In genomic region chr2:31847908-31848307, GRCm38 (mm10) we compare ENCODE assay signal across 8 mouse cellular contexts. TPM values are rescaled to one million over a fixed set of nuclear protein-coding genes. Genes with fewer than 3 reads are reported as not detected.
A peak's percentile ranks its signal among the peaks of the same experiment; 100 is the strongest.
DNase-seq lines count a peak whose midpoint lies in the region; ATAC-seq and TF ChIP-seq lines count a peak whose summit lies in the region.
"Had no signal": no experiment of that assay in that cellular context is flagged by ENCODE, and none has a peak within 500 bp of the region (broad histone marks: within the 10 kb centered on the region; RNA-seq: fewer than 3 reads in every experiment).

No protein-coding gene starts in this region.

- H3K79me2 ChIP-seq in C2C12 (ENCODE audit: control insufficient read depth, insufficient read depth), result no peaks in the 10 kb centered on the region

- DNase-seq in A20 (ENCODE audit: low read depth, low spot score), result peak; percentile 59
- DNase-seq in cerebellum, postnatal 10 days, result peak; percentile 64
- DNase-seq in lung, postnatal 4 days, result peak; percentile 33 to 42
- peak; percentile 30 for DNase-seq in yolk sac, embryonic 10.5 days (ENCODE audit: low spot score)
- DNase-seq in layer of hippocampus, postnatal 14 days (ENCODE audit: low spot score in 2 of 2), result no peak

- no peak overlapping the region for H3K27ac ChIP-seq in kidney, embryonic 16.5 days (ENCODE audit: low read length)
- H3K27ac ChIP-seq: heart, embryonic 13.5 days had no signal

- H3ac ChIP-seq in C2C12 (ENCODE audit: control insufficient read depth, insufficient read length, low read depth), result no peak overlapping the region

- H3K9ac ChIP-seq in kidney, embryonic 16.5 days (replicated peaks; ENCODE audit: low read length), result no peak overlapping the region
- H3K9ac ChIP-seq: heart, embryonic 13.5 days had no signal

- H3K9me3 ChIP-seq in kidney, embryonic 16.5 days (ENCODE audit: low read length), result no peaks in the 10 kb centered on the region
- H3K9me3 ChIP-seq: heart, embryonic 13.5 days had no signal

- no peak overlapping the region for H3K4me2 ChIP-seq in kidney, embryonic 16.5 days (replicated peaks; ENCODE audit: low read depth, low read length)

- no peaks in the 10 kb centered on the region for H3K36me3 ChIP-seq in C2C12 (ENCODE audit: control insufficient read depth, insufficient read depth)
- no peaks in the 10 kb centered on the region for H3K36me3 ChIP-seq in kidney, embryonic 16.5 days (ENCODE audit: insufficient read depth, low read length)
- H3K36me3 ChIP-seq: heart, embryonic 13.5 days had no signal

- H3K4me1 ChIP-seq in kidney, embryonic 16.5 days (ENCODE audit: insufficient read depth, low read length), result peaks cover 20% of the 10 kb centered on the region

- 20% methylated on average over 6 of the region's 6 CpGs for WGBS in kidney, embryonic 16.5 days

- H3K27me3 ChIP-seq in C2C12 (ENCODE audit: control insufficient read depth, insufficient read depth, insufficient read length), result peaks cover 38% of the 10 kb centered on the region
- peaks cover 41% of the 10 kb centered on the region for H3K27me3 ChIP-seq in kidney, embryonic 16.5 days (ENCODE audit: insufficient read depth, low read length)

- peak; percentile 12; the same call in 1 of the 2 replicates for ATAC-seq in kidney, embryonic 16.5 days (ENCODE audit: low FRiP score, low TSS enrichment)

- no peak overlapping the region for H3K4me3 ChIP-seq in C2C12 (ENCODE audit: insufficient read depth, poor library complexity, severe bottlenecking)
- no peak overlapping the region for H3K4me3 ChIP-seq in kidney, embryonic 16.5 days (ENCODE audit: low read length)
- H3K4me3 ChIP-seq: heart, embryonic 13.5 days had no signal

- H3K79me3 ChIP-seq in C2C12 (ENCODE audit: low read depth), result no peaks in the 10 kb centered on the region

- peak; percentile 27 for TF ChIP-seq CTCF in C2C12 (IDR thresholded peaks at IDR 0.05; ENCODE audit: control insufficient read depth, insufficient read depth, insufficient read length)

TF ChIP-seq in C2C12, 6 proteins besides CTCF, POLR2A, EP300 and RAD21:
- no peak for TF ChIP-seq MYOG (IDR thresholded peaks at IDR 0.05; ENCODE audit: control insufficient read depth, extremely low read depth, insufficient read length)
- no peak for TF ChIP-seq MYOD1 (IDR thresholded peaks at IDR 0.05; ENCODE audit: control insufficient read depth, insufficient read length, low read depth)
- no peak for TF ChIP-seq CEBPB (IDR thresholded peaks at IDR 0.05; ENCODE audit: low read depth)
- TF ChIP-seq FOSL1 (IDR thresholded peaks at IDR 0.05; ENCODE audit: insufficient read depth, low read length, poor library complexity, severe bottlenecking), result no peak
- no peak for TF ChIP-seq MAX (IDR thresholded peaks at IDR 0.05)
- no peak for TF ChIP-seq USF1 (IDR thresholded peaks at IDR 0.05; ENCODE audit: low read depth)

RNA-seq across cellular contexts. Expression of gene Fibcd1, which starts 2.1 kb away (rescaled TPM):
- 1.1 TPM for polyA plus RNA-seq in C2C12 (2012; fragmentation: generic; extraction: Trizol)
- 1.4 and 1.5 TPM in 2 replicates for polyA plus RNA-seq in kidney, embryonic 16.5 days (2015; fragmentation: Nextera tagmentation; extraction: Ambion mirVana)
- 100 to 1,000 TPM; 111 to 117 TPM for total RNA-seq in layer of hippocampus, postnatal 14 days (2021)
- polyA plus RNA-seq: heart, embryonic 13.5 days had no signal

RNA-seq across cellular contexts. Expression of gene Qrfp, which starts 37.5 kb away (rescaled TPM):
- 4.1 TPM for polyA plus RNA-seq in C2C12 (2012; fragmentation: generic; extraction: Trizol)
- polyA plus RNA-seq in kidney, embryonic 16.5 days (2015; fragmentation: Nextera tagmentation; extraction: Ambion mirVana), result 0.09 TPM in 1 of 2 replicates, not detected in the other
- total RNA-seq in layer of hippocampus, postnatal 14 days (2021), result not detected

RNA-seq across cellular contexts. Expression of gene Lamc3, which starts 39.2 kb away (rescaled TPM):
- polyA plus RNA-seq in C2C12 (2012; fragmentation: generic; extraction: Trizol), result 0.02 TPM
- 4.1 and 4.7 TPM in 2 replicates for polyA plus RNA-seq in kidney, embryonic 16.5 days (2015; fragmentation: Nextera tagmentation; extraction: Ambion mirVana)
- total RNA-seq in layer of hippocampus, postnatal 14 days (2021), result 10 to 100 TPM; 10.9 to 11.9 TPM

Comparison
In these comparisons a context has a peak if more than half of its experiments do, and no peak if none do; other contexts are left out.
1. DNase-seq: peak in A20 (single experiment), cerebellum, postnatal 10 days (2 of 2), lung, postnatal 4 days (2 of 2) and yolk sac, embryonic 10.5 days (single experiment); none in layer of hippocampus, postnatal 14 days (0 of 2).